Mouse (Mus musculus) cerebellum, adult 2 months (tissue): ENCODE measurements around the gene Rras2.

ENCODE experiments used
- CTCF ChIP-seq: fragments of 200-500 bp; IDR thresholded peaks from 2 replicates; pipeline ENCODE4 v1.5.1; 2011; ENCODE audit warnings: low read depth, mild to moderate bottlenecking, control low read depth, low read length, moderate library complexity, borderline replicate concordance; ENCODE audit not compliant: insufficient read depth
- POLR2A ChIP-seq: fragments of 200-500 bp; IDR thresholded peaks from 2 replicates; pipeline ENCODE4 v1.6.1; 2011; ENCODE audit warnings: low read length, control low read depth, borderline replicate concordance; ENCODE audit not compliant: insufficient read depth

DNA sequence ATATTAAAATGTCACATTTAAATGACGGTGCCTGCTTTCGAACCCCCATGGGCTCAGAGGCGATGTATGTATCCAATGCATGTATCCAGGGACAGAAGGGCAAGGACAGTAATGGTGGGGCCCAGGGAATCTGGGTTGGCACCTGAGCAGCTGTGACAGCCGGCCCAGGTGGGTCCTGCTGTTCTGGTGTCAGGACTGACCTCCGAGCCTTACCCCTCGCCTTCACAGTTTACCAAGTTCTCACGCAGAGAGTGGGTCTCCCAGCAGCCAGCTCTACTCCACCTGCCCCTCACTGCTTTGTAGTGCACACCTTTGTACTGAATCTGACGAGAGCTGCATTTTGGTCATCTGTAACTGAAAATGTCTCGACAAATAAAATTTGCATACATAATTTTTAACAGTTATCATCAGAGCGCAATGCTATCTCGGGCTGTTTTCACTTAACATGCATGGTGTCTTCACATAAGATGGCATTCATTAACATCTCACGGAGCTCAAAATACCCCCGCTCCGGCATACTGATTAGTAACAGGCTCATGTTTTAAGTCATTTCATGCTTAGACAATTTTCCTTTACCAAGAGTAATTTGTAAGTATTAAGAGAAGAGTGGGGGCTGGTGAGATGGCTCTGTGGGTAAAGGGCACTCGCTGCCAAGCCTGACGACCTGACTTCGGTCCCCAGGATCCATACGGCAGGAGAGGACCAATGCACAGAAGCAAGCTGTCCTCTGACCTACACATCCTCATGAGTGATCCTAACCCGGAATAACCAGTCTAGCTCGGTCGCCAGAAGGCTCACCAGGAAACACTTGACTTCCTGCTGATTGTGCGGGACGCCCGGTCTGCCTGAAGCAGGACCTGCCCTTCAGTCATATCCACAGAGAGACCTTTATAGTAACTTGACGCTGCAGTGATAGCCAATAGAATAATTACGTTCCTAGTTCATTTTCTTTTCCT lies 74.3 kb downstream of the Rras2 start:
- TF ChIP-seq POLR2A (no peak), CTCF (no peak)
